Mouse (Mus musculus): ENCODE results near the gene Smarcc2.

DNA sequence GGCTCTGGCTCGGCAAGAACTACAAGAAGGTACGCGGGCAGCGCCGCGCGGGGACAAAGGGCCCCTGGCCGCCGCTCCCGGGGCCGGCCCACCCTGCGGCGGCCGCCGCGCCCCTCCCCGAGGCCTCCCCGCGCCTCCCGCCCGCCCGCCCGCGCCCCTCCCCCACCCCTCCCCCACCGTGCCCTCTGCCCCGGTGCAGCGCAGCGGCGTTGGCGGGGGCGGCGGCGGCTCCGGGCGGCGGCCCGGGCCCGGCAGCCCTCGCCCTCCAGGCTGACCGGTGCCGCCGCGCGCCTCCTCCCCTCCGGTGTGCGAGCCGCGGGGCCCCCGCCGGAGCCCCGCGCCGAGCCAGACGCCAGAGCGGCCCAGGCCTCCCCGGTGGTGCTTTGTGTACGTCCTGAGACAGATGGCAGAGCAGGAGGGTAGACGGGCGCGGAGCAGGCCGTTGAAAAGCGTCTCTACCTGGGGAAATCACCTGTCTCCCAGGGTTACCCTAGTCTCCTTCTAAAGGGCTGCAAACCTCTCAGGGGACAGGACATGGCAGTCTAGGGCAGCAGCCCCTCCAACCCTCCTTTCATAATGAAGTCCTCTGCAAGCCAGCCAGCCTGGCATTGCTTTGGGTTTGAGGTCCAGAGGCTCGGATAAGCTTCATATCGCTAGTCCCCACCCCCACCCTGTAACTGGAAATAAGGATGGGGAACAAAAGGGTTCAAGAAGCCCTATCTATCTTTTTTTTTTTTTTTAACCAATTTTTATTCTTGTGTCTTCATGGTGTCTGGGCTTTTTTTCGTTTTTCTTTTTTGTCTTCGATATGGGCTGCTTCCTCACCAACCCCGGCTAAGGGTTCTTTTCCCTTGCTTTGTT, 591 bp downstream of the Smarcc2 start:
- no peak for TF ChIP-seq TAL1 (IDR thresholded peaks at IDR 0.05; ENCODE audit: low read length)
- TF ChIP-seq GATA1 (IDR thresholded peaks at IDR 0.05; ENCODE audit: low read length): no peak
